Mouse (Mus musculus) forebrain, embryonic 14.5 days (tissue): ENCODE results near the gene Tmem156. TPM values are rescaled to one million over a fixed set of nuclear protein-coding genes. Genes with fewer than 3 reads are reported as not detected.

Experiments
- ATAC-seq: fragments of 200-750 bp; cut with Nextera tagmentation; 2 replicates; pipeline ENCODE4 v1.8.0; 2017; ENCODE audit warnings: mild to moderate bottlenecking, moderate library complexity
- DNase-seq: peaks from one replicate; pipeline ENCODE4 v3.0.0-alpha.2; 2015; ENCODE audit warnings: low spot score
- H3K27ac ChIP-seq: fragments of 300-500 bp; sonication (generic); 2 replicates; pipeline ENCODE4 v1.5.1; 2014; ENCODE audit warnings: low read depth, mild to moderate bottlenecking, control low read depth, low read length, moderate library complexity
- H3K27me3 ChIP-seq: fragments of 300-500 bp; sonication (generic); replicated peaks from 2 replicates; pipeline ENCODE4 v1.6.1; 2014; ENCODE audit warnings: low read length, control low read depth, mixed read lengths; ENCODE audit not compliant: control insufficient read depth, insufficient read depth
- H3K36me3 ChIP-seq: fragments of 300-500 bp; sonication (generic); 2 replicates; pipeline ENCODE4 v1.6.1; 2014; ENCODE audit warnings: low read length, control low read depth; ENCODE audit not compliant: control insufficient read depth, insufficient read depth
- H3K4me1 ChIP-seq: fragments of 300-500 bp; sonication (generic); 2 replicates; pipeline ENCODE4 v1.6.1; 2014; ENCODE audit warnings: antibody characterized with exemption, low read length, control low read depth; ENCODE audit not compliant: control insufficient read depth, insufficient read depth
- H3K4me2 ChIP-seq: fragments of 300-500 bp; sonication (generic); 2 replicates; pipeline ENCODE4 v1.6.1; 2014; ENCODE audit warnings: mild to moderate bottlenecking, control low read depth, low read length
- H3K4me3 ChIP-seq: fragments of 300-500 bp; sonication (generic); 2 replicates; pipeline ENCODE4 v1.5.1; 2014; ENCODE audit warnings: low read depth, low read length, control low read depth
- H3K9ac ChIP-seq: fragments of 300-500 bp; sonication (generic); 2 replicates; pipeline ENCODE4 v1.6.1; 2014; ENCODE audit warnings: mild to moderate bottlenecking, low read length, control low read depth, moderate library complexity
- H3K9me3 ChIP-seq: fragments of 300-500 bp; sonication (generic); replicated peaks from 2 replicates; pipeline ENCODE4 v1.6.1; 2016; ENCODE audit warnings: low read length, control low read depth, mixed read lengths; ENCODE audit not compliant: control insufficient read depth
- WGBS: fragments of 180-500 bp; shearing (Covaris S2); extraction: QIAGEN DNeasy Blood & Tissue Kit; methylation state at CpG from one replicate; pipeline ENCODE4 v1.1.7; 2014; 5-methylcytosine and 5-hydroxymethylcytosine counted together
- polyA plus RNA-seq: library from polyadenylated mRNA; unstranded; fragments of >200 nt; fragmentation: Nextera tagmentation; extraction: Ambion mirVana; gene quantifications from 2 replicates; pipeline ENCODE4 v1.2.1, GENCODE M21; 2014

The Tmem156 gene
- polyA plus RNA-seq, 1 experiment from 2014 or later: 0.10 TPM

DNA sequence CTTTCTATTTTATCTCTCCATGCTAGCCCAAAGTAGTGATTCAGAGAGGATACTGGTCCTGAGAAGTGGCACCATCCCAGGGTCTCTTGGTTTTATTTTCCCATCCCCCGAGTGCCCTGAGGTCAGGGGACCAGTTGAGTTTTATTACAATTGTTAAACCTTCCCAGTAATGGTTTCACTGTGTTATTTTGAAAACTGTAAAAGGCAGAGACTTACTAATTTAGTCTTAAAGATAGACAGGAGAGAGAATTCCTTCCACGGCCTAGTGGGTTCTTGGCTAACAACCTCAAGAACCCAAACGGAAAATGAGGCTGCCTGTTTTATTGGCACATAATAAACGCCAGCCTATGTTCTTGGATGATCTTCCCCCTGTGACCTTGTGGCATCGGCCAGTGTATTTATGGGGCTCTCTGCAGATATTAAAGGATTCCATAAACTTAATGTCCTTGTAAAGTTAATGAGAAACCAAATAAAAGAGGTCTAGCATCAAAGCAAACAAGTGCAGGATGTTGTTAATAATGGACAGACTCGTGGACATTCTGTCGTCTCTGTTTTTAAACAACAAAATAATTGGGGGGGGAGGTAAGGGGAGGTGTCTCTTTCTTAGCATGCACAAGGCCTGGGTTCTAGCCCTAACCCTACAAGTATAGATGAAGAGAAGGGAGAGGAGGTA, 79.9 kb downstream of the Tmem156 start:
- no peak for ATAC-seq
- no peak overlapping the region for H3K27ac ChIP-seq
- 76% methylated on average over 7 of the region's 7 CpGs for WGBS

DNA sequence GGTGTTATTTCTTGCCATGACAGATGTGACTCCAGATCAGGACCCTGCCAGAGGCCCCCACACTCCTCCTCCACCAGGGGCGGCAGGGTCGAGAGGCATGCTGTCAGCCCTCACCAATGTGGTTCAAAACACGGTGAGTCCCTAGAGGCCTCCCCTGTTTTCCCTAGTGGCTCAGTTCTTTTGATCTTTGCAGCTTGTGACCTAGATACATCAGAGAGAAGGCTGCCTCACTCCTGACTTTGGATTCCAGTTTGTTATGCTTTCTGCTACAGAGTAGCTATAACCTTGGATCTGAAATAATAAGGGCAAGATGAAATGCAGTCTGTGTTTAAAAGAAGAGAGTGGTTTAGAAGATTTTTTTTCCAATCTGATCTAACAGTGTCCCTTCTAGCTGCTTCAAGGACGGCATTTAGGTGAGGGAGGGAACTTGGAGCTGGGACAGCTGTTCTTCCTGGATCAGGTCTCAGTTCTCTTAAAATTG, 85.9 kb downstream of the Tmem156 start:
- peak; percentile 23 for DNase-seq
- ATAC-seq: peak; percentile 35; the same call in 1 of the 2 replicates
- Histone ChIP-seq H3K36me3 (no peaks in the 10 kb centered on the region), H3K4me3 (no peak overlapping the region), H3K27ac (no peak overlapping the region), H3K9me3 (no peaks in the 10 kb centered on the region), H3K9ac (no peak overlapping the region), H3K27me3 (no peaks in the 10 kb centered on the region), H3K4me1 (0 out of 2 replicates have a peak, but pooled peaks cover 3% of the 10 kb centered on the region), H3K4me2 (no peak overlapping the region)
- 59% methylated on average over 4 of the region's 4 CpGs for WGBS

More for the DNA sequence above, 79.9 kb downstream of the Tmem156 start:
- Histone ChIP-seq H3K9ac (no peak overlapping the region), H3K27me3 (no peaks in the 10 kb centered on the region), H3K36me3 (no peaks in the 10 kb centered on the region), H3K4me1 (no peaks in the 10 kb centered on the region), H3K4me3 (no peak overlapping the region), H3K9me3 (no peaks in the 10 kb centered on the region), H3K4me2 (no peak overlapping the region)
- no peak for DNase-seq

DNA sequence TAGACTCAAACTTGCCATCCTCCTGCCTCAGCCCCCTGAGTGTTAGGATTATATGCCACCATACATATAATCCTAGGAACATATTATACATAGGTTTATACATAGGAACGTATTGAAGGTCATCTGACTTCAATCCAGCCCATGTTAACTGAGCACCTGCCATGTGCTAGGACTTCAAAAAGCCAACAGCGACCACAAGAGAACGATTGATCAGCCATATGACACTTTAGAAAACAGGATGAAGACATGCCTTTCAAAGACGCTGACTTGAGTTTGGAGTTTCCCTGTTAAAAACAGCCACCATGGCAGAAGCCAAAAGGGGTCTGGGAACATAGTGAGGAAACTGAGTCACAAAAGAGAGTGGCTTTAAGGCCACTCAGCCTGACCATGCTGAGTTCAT, 86.7 kb downstream of the Tmem156 start:
- WGBS: 93% methylated on average over 4 of the region's 4 CpGs
- no peaks in the 10 kb centered on the region for H3K36me3 ChIP-seq

More for the DNA sequence above, 86.7 kb downstream of the Tmem156 start:
- ATAC-seq (no peak), DNase-seq (no peak)
- H3K27ac ChIP-seq: no peak overlapping the region
- no peak overlapping the region for H3K4me3 ChIP-seq
- no peak overlapping the region for H3K9ac ChIP-seq
- H3K4me1 ChIP-seq: 0 out of 2 replicates have a peak, but pooled peaks cover 3% of the 10 kb centered on the region
- H3K4me2 ChIP-seq: no peak overlapping the region
- H3K27me3 ChIP-seq: no peaks in the 10 kb centered on the region
- no peaks in the 10 kb centered on the region for H3K9me3 ChIP-seq

Other genes with a start within 250 kb of the Tmem156 start
- gene Tlr1, start 158.6 kb downstream of the Tmem156 start, polyA plus RNA-seq: 0.33 and 0.36 TPM in 2 replicates
- gene Tlr6, start 132.0 kb downstream of the Tmem156 start, polyA plus RNA-seq: 0.38 and 0.48 TPM in 2 replicates
- 4.5 and 5.6 TPM in 2 replicates for gene Fam114a1, start 122.1 kb downstream of the Tmem156 start, polyA plus RNA-seq
- gene Klhl5, start 15.4 kb upstream of the Tmem156 start, polyA plus RNA-seq: 42.3 and 47.0 TPM in 2 replicates
- 10.3 and 10.4 TPM in 2 replicates for gene Wdr19, start 107.6 kb upstream of the Tmem156 start, polyA plus RNA-seq
- 39.6 and 39.7 TPM in 2 replicates for gene Rfc1, start 243.5 kb upstream of the Tmem156 start, polyA plus RNA-seq